Mouse (Mus musculus) stomach, postnatal 0 days (tissue): ENCODE measurements at regions not wholly inside any gene's neighbourhood (a gene's known extent, or its start where the extent isn't known, plus 50 kb on each side); places are given as distances from the start of the nearest gene placed in this dataset.

ENCODE experiments used
- CTCF ChIP-seq: IDR thresholded peaks from 2 replicates; pipeline ENCODE4 v1.5.1; 2016; ENCODE audit warnings: antibody characterized with exemption, low read depth, mild to moderate bottlenecking, moderate library complexity
- EP300 ChIP-seq: optimal IDR thresholded peaks from 2 replicates; pipeline ENCODE3; 2016; ENCODE audit warnings: antibody characterized with exemption

- TF ChIP-seq CTCF (no peak), EP300 (no peak)
Observed at GRCm38 (mm10) chr14:45714786-45715185, 56.8 kb upstream of the Ddhd1 start.
